17 mouse cellular contexts compared by ENCODE assay signal in the genomic region with DNA sequence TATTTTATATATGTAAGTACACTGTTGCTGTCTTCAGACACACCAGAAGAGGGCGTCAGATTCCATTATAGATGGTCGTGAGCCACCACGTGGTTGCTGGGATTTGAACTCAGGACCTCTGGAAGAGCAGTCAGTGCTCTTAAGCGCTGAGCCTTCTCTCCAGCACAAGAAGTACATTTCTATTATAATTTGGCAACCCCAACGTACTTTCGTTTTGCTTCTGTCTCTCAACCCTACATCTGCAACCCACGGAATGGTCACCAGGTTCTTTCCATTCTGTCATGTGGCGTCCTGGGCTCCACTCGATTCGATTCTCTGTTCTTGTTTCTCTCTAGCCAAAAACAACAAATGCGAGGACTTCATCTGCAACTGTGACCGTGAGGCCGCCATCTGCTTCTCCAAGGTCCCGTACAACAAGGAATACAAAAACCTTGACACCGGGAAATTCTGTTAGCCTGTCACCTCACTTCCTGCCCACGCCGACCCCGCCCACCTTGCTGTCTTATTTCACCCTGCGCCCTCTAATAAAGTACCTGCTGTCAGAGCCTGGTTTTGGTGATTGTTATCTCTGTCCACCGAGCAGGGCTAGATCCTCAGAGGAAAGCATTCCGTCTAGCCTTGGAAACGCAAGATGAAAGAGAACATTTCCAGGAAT. TPM values are rescaled to one million over a fixed set of nuclear protein-coding genes. Genes with fewer than 3 reads are reported as not detected.
DNase-seq lines count a peak whose midpoint lies in the region; TF ChIP-seq lines count a peak whose summit lies in the region.
"Had no signal": no experiment of that assay in that cellular context is flagged by ENCODE, and none has a peak within 500 bp of the region (broad histone marks: within the 10 kb centered on the region; RNA-seq: fewer than 3 reads in every experiment).

No protein-coding gene starts in this region.

- intact Hi-C loops in gastrocnemius, adult 2 months (cut with DNase I): no loop called here

- TF ChIP-seq CTCF in gastrocnemius, adult 2 months (IDR thresholded peaks at IDR 0.05): no peak
- TF ChIP-seq CTCF in testis, adult 2 months (IDR thresholded peaks at IDR 0.05; ENCODE audit: control insufficient read depth, insufficient read depth, insufficient replicate concordance, low read depth, low read length): no peak

- H3K4me1 ChIP-seq in testis, adult 2 months (ENCODE audit: control insufficient read depth, insufficient read depth, low read length): peaks cover 26% of the 10 kb centered on the region
- no peaks in the 10 kb centered on the region for H3K4me1 ChIP-seq in brown adipose tissue, adult 24 weeks (ENCODE audit: control insufficient read depth, insufficient read depth, insufficient read length, low read length)

- no peak for TF ChIP-seq POLR2A in testis, adult 2 months (IDR thresholded peaks at IDR 0.05; ENCODE audit: control insufficient read depth, low read depth, low read length)

- no peak for DNase-seq in gastrocnemius, adult 2 months
- no peak for DNase-seq in gastrocnemius, adult 8-10 months (ENCODE audit: low spot score in 2 of 2)
- no peak for DNase-seq in testis, postnatal 14 days (ENCODE audit: low spot score)
- DNase-seq in lung, postnatal 25 days (ENCODE audit: low spot score): no peak
- no peak for DNase-seq in thymus, postnatal 25 days
- no peak for DNase-seq in gastrocnemius, postnatal 10 days
- DNase-seq: cerebellum, adult 9-10 months; right cerebral cortex, postnatal 4 days had no signal

- no peaks in the 10 kb centered on the region; the same call in 1 of the 2 replicates for H3K27me3 ChIP-seq in testis, adult 2 months (ENCODE audit: control insufficient read depth, insufficient read depth, low read length)
- H3K27me3 ChIP-seq: embryonic facial prominence, embryonic 15.5 days had no signal

- H3K4me3 ChIP-seq in gastrocnemius, adult 2 months: peak overlapping the region; percentile 36
- H3K4me3 ChIP-seq in testis, adult 2 months (ENCODE audit: control insufficient read depth, low read depth, low read length): peak overlapping the region; percentile 51
- H3K4me3 ChIP-seq in brown adipose tissue, adult 24 weeks (ENCODE audit: insufficient read depth, low read depth, low read length): peak overlapping the region; percentile 43; the same call in 1 of the 2 replicates
- H3K4me3 ChIP-seq: embryonic facial prominence, embryonic 15.5 days; neural tube, embryonic 12.5 days had no signal

- H3K36me3 ChIP-seq in testis, adult 2 months (ENCODE audit: control insufficient read depth, insufficient read depth, low read length): no peaks in the 10 kb centered on the region

- H3K27ac ChIP-seq in gastrocnemius, adult 2 months: no peak overlapping the region
- H3K27ac ChIP-seq in testis, adult 2 months (ENCODE audit: control insufficient read depth, insufficient read depth, low read depth, low read length): peak overlapping the region; percentile 54
- no peak overlapping the region for H3K27ac ChIP-seq in brown adipose tissue, adult 24 weeks (replicated peaks; ENCODE audit: low read depth, low read length)
- H3K27ac ChIP-seq: embryonic facial prominence, embryonic 15.5 days; neural tube, embryonic 12.5 days had no signal

RNA-seq across cellular contexts. Expression of a gene that starts 8.2 kb away (rescaled TPM):
- total RNA-seq in gastrocnemius, adult 2 months (2021): not detected
- total RNA-seq in gastrocnemius, adult 8-10 months (2022): not detected
- 0.64 and 0.87 TPM in 2 replicates for polyA plus RNA-seq in testis, adult 2 months (2012; rRNA removed)
- not detected in 2 replicates for polyA plus RNA-seq in brown adipose tissue, adult 24 weeks (2012; ENCODE audit: insufficient read depth, insufficient read length, missing spikeins)
- not detected for total RNA-seq in gastrocnemius, postnatal 10 days (2021)
- total RNA-seq: gastrocnemius, adult 18-20 months; layer of hippocampus, postnatal 25 days had no signal
- polyA plus RNA-seq: C2C12; embryonic facial prominence, embryonic 15.5 days; limb, embryonic 14.5 days; neural tube, embryonic 12.5 days; urinary bladder, adult 2 months had no signal

RNA-seq across cellular contexts. Expression of a gene that starts 10.2 kb away (rescaled TPM):
- total RNA-seq in gastrocnemius, adult 2 months (2021): 10 to 100 TPM; 10.9 to 17.3 TPM
- total RNA-seq in gastrocnemius, adult 8-10 months (2022): 10 to 100 TPM in 1 of 4 experiments, 1 to 10 TPM in 3; 7.2 to 13.5 (median 9.4) TPM
- polyA plus RNA-seq in testis, adult 2 months (2012; rRNA removed): 34.6 and 38.4 TPM in 2 replicates
- 11.4 and 18.4 TPM in 2 replicates for polyA plus RNA-seq in brown adipose tissue, adult 24 weeks (2012; ENCODE audit: insufficient read depth, insufficient read length, missing spikeins)
- total RNA-seq in gastrocnemius, postnatal 10 days (2021): 10 to 100 TPM; 12.7 to 16.6 TPM

RNA-seq across cellular contexts. Expression of a gene that starts 32.2 kb away (rescaled TPM):
- total RNA-seq in gastrocnemius, adult 2 months (2021): 10 to 100 TPM; 79.2 to 95.2 TPM
- 10 to 100 TPM; 76.0 to 89.9 (median 78.1) TPM for total RNA-seq in gastrocnemius, adult 8-10 months (2022)
- polyA plus RNA-seq in testis, adult 2 months (2012; rRNA removed): 81.6 and 82.6 TPM in 2 replicates
- 10.6 and 12.2 TPM in 2 replicates for polyA plus RNA-seq in brown adipose tissue, adult 24 weeks (2012; ENCODE audit: insufficient read depth, insufficient read length, missing spikeins)
- total RNA-seq in gastrocnemius, postnatal 10 days (2021): 100 to 1,000 TPM; 107 to 130 TPM

RNA-seq across cellular contexts. Expression of a gene that starts 44.9 kb away (rescaled TPM):
- total RNA-seq in gastrocnemius, adult 2 months (2021): under 1 TPM in 1 of 2 experiments, not detected in 1; 0.61 TPM
- total RNA-seq in gastrocnemius, adult 8-10 months (2022): under 1 TPM in 2 of 4 experiments, not detected in 2; 0.19 to 0.27 TPM
- 61.9 and 63.9 TPM in 2 replicates for polyA plus RNA-seq in testis, adult 2 months (2012; rRNA removed)
- polyA plus RNA-seq in brown adipose tissue, adult 24 weeks (2012; ENCODE audit: insufficient read depth, insufficient read length, missing spikeins): 1.1 TPM in 1 of 2 replicates, not detected in the other
- 1 to 10 TPM; 2.6 to 6.1 TPM for total RNA-seq in gastrocnemius, postnatal 10 days (2021)
